ENCODE assay signal across 15 mouse cellular contexts in the genomic region with DNA sequence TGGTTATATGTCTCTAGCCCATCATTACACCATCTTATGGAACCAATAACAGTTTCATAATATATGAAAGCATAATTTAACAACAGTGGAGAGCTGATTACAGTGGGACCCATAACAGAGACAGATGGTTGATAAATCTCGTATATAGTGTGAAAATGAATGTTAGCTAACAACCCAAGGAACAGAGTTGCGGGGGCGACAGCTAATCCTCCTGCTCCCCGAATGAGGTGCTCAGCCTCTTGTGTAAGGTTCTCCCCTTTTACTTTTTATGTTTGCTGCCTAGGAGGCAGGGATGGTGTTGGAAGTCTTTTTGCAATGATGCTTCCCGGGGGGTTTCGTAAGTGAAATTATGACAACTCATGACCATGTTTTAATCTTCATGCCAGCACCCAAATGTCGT. TPM values are rescaled to one million over a fixed set of nuclear protein-coding genes. Genes with fewer than 3 reads are reported as not detected.
DNase-seq lines count a peak whose midpoint lies in the region.
"Had no signal": no experiment of that assay in that cellular context is flagged by ENCODE, and none has a peak within 500 bp of the region (broad histone marks: within the 10 kb centered on the region; RNA-seq: fewer than 3 reads in every experiment).

No protein-coding gene starts in this region.

- DNase-seq in layer of hippocampus, adult 9-11 months, result peak; percentile 18
- DNase-seq in layer of hippocampus, adult 18-20 months (ENCODE audit: low spot score in 2 of 2), result no peak
- DNase-seq in right cerebral cortex, adult 18-20 months, result peak; percentile 44
- no peak for DNase-seq in right cerebral cortex, postnatal 4 days
- peak; percentile 21 to 29 for DNase-seq in right cerebral cortex, postnatal 10 days (ENCODE audit: low spot score in 2 of 2)
- DNase-seq in right cerebral cortex, postnatal 14 days, result no peak
- DNase-seq in kidney, postnatal 36 days, result no peak
- DNase-seq: adrenal gland, adult 2 months; adrenal gland, postnatal 10 days; adrenal gland, postnatal 25 days; cerebellum, adult 11-12 months; cerebellum, adult 2 months; cerebellum, adult 9-10 months; cerebellum, postnatal 10 days; cerebellum, postnatal 25 days had no signal

RNA-seq across cellular contexts. Expression of a gene that starts 58.8 kb away (rescaled TPM):
- total RNA-seq in layer of hippocampus, adult 18-20 months (2021), result 10 to 100 TPM; 28.0 to 30.1 TPM

Comparison
In these comparisons a context has a peak if more than half of its experiments do, and no peak if none do; other contexts are left out.
1. DNase-seq: peak in layer of hippocampus, adult 9-11 months (single experiment), right cerebral cortex, adult 18-20 months (single experiment) and right cerebral cortex, postnatal 10 days (2 of 2); none in layer of hippocampus, adult 18-20 months (0 of 2), right cerebral cortex, postnatal 4 days (single experiment), right cerebral cortex, postnatal 14 days (single experiment) and kidney, postnatal 36 days (0 of 2).